Comparison of ENCODE assay signal across 10 mouse cellular contexts in the genomic region with DNA sequence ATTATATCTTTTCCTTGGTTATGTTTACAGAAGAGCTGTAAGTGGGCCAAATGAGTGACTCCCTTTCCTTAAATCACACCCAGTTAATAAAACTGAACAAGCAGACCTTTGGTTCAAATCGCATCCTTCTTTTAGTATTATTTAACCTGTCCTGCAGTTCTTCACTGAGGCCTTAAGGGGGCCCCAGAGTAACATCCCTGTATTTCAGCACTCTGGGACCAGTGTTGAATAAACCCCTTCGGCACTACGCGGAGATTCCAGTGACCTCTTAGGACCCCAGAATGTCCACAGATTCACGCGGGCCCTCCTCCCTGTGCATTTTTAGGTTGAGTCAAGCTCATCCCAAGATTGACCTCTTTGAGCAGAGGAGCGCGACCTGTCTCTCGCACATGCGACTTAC.
A peak's percentile ranks its signal among the peaks of the same experiment; 100 is the strongest.
DNase-seq lines count a peak whose midpoint lies in the region; ATAC-seq and TF ChIP-seq lines count a peak whose summit lies in the region.
"Had no signal": no experiment of that assay in that cellular context is flagged by ENCODE, and none has a peak within 500 bp of the region (broad histone marks: within the 10 kb centered on the region; RNA-seq: fewer than 3 reads in every experiment).

No protein-coding gene starts in this region.

- H3K9me3 ChIP-seq in heart, embryonic 10.5 days = no peaks in the 10 kb centered on the region
- H3K9me3 ChIP-seq: stomach, embryonic 15.5 days had no signal

- no peaks in the 10 kb centered on the region for H3K27me3 ChIP-seq in heart, embryonic 10.5 days (ENCODE audit: insufficient read depth, poor library complexity, severe bottlenecking)
- H3K27me3 ChIP-seq: stomach, embryonic 15.5 days had no signal

- DNase-seq in cerebellum, postnatal 14 days = peak; percentile 3 to 4
- no peak for DNase-seq in cerebellum, adult 9-11 months
- peak; percentile 1 for DNase-seq in left cerebral cortex, postnatal 4 days
- DNase-seq in left cerebral cortex, adult 11 months (ENCODE audit: low spot score) = no peak
- DNase-seq in brain, embryonic 14.5 days (ENCODE audit: low read depth) = peak; percentile 4
- no peak for DNase-seq in cerebellum, adult 18-20 months
- no peak for DNase-seq in heart, embryonic 10.5 days (ENCODE audit: low spot score)

- intact Hi-C loops in left cerebral cortex, postnatal 4 days (cut with DNase I) = no loop called here

- H3K4me1 ChIP-seq in heart, embryonic 10.5 days = no peaks in the 10 kb centered on the region
- H3K4me1 ChIP-seq: stomach, embryonic 15.5 days had no signal

- peak; percentile 62 for ATAC-seq in megakaryocyte, adult 5-6 weeks (ENCODE audit: poor library complexity, severe bottlenecking)
- ATAC-seq: inflammation-experienced regulatory T-cells, adult 6 months had no signal

- no peak overlapping the region for H3K27ac ChIP-seq in heart, embryonic 10.5 days
- H3K27ac ChIP-seq: stomach, embryonic 15.5 days had no signal

- WGBS in heart, embryonic 10.5 days = 63% methylated on average over 10 of the region's 10 CpGs

- no peaks in the 10 kb centered on the region for H3K36me3 ChIP-seq in heart, embryonic 10.5 days
- H3K36me3 ChIP-seq: stomach, embryonic 15.5 days had no signal

- TF ChIP-seq POLR2A in brain, embryonic 14.5 days (IDR thresholded peaks at IDR 0.05; ENCODE audit: borderline replicate concordance, extremely low read depth, insufficient read depth, insufficient read length, poor library complexity, severe bottlenecking) = no peak

- no peak overlapping the region for H3K4me3 ChIP-seq in heart, embryonic 10.5 days
- H3K4me3 ChIP-seq: stomach, embryonic 15.5 days had no signal

- peak; percentile 9; the same call in 1 of the 2 replicates for TF ChIP-seq CTCF in brain, embryonic 14.5 days (IDR thresholded peaks at IDR 0.05; ENCODE audit: borderline replicate concordance, extremely low read depth, insufficient read depth, insufficient read length)

Comparison
In these comparisons a context has a peak if more than half of its experiments do, and no peak if none do; other contexts are left out.
1. DNase-seq: peak in cerebellum, postnatal 14 days (2 of 2), left cerebral cortex, postnatal 4 days (single experiment) and brain, embryonic 14.5 days (single experiment); none in cerebellum, adult 9-11 months (single experiment), left cerebral cortex, adult 11 months (single experiment), cerebellum, adult 18-20 months (0 of 2) and heart, embryonic 10.5 days (single experiment).